Mouse (Mus musculus): Measurements from ENCODE around the gene Caprin1. TPM values are rescaled to one million over a fixed set of nuclear protein-coding genes. Genes with fewer than 3 reads are reported as not detected.
A peak's percentile ranks its signal among the peaks of the same experiment; 100 is the strongest.

Caprin1 gene
- polyA plus RNA-seq, 1 experiment from 2014 or later = 307 TPM

GRCm38 (mm10) chr2:103810412-103810811 lies 13.0 kb upstream of the Caprin1 start:
- no peak for ATAC-seq (replicated peaks; ENCODE audit: insufficient number of reproducible peaks, low FRiP score, low TSS enrichment)
- H3K27me3 ChIP-seq (ENCODE audit: control insufficient read depth, insufficient read depth, low read length) = no peaks in the 10 kb centered on the region
- H3K4me2 ChIP-seq = no peak overlapping the region
- no peak overlapping the region for H3K9ac ChIP-seq (ENCODE audit: low read depth, low read length)
- no peaks in the 10 kb centered on the region for H3K4me1 ChIP-seq (ENCODE audit: control insufficient read depth, insufficient read depth, low read length)
- WGBS (ENCODE audit: insufficient replicate concordance) = 77% methylated on average over 6 of the region's 6 CpGs
- H3K36me3 ChIP-seq (ENCODE audit: control insufficient read depth, insufficient read depth, low read length) = no peaks in the 10 kb centered on the region
- H3K27ac ChIP-seq (ENCODE audit: low read depth, low read length) = no peak overlapping the region
- H3K4me3 ChIP-seq (ENCODE audit: low read depth, low read length) = no peak overlapping the region
- no peaks in the 10 kb centered on the region for H3K9me3 ChIP-seq (replicated peaks; ENCODE audit: control insufficient read depth, low read length)

GRCm38 (mm10) chr2:103808466-103808865 lies 11.0 kb upstream of the Caprin1 start:
- no peaks in the 10 kb centered on the region for H3K36me3 ChIP-seq (ENCODE audit: control insufficient read depth, insufficient read depth, low read length)
- no peaks in the 10 kb centered on the region for H3K9me3 ChIP-seq (replicated peaks; ENCODE audit: control insufficient read depth, low read length)
- no peak overlapping the region for H3K9ac ChIP-seq (ENCODE audit: low read depth, low read length)
- no peaks in the 10 kb centered on the region for H3K27me3 ChIP-seq (ENCODE audit: control insufficient read depth, insufficient read depth, low read length)
- no peak for ATAC-seq (replicated peaks; ENCODE audit: insufficient number of reproducible peaks, low FRiP score, low TSS enrichment)
- H3K27ac ChIP-seq (ENCODE audit: low read depth, low read length) = no peak overlapping the region
- H3K4me3 ChIP-seq (ENCODE audit: low read depth, low read length) = no peak overlapping the region
- H3K4me1 ChIP-seq (ENCODE audit: control insufficient read depth, insufficient read depth, low read length) = no peaks in the 10 kb centered on the region; the same call in 1 of the 2 replicates
- no peak overlapping the region for H3K4me2 ChIP-seq

GRCm38 (mm10) chr2:103803770-103804530 lies 6.5 kb upstream of the Caprin1 start:
- no peak overlapping the region for H3K9ac ChIP-seq (ENCODE audit: low read depth, low read length)
- H3K36me3 ChIP-seq (ENCODE audit: control insufficient read depth, insufficient read depth, low read length) = no peaks in the 10 kb centered on the region

GRCm38 (mm10) chr2:103802422-103802821 lies 5.0 kb upstream of the Caprin1 start:
- no peak overlapping the region for H3K4me3 ChIP-seq (ENCODE audit: low read depth, low read length)
- no peaks in the 10 kb centered on the region; the same call in 1 of the 2 replicates for H3K4me1 ChIP-seq (ENCODE audit: control insufficient read depth, insufficient read depth, low read length)
- no peaks in the 10 kb centered on the region for H3K9me3 ChIP-seq (replicated peaks; ENCODE audit: control insufficient read depth, low read length)
- ATAC-seq (replicated peaks; ENCODE audit: insufficient number of reproducible peaks, low FRiP score, low TSS enrichment) = no peak
- no peaks in the 10 kb centered on the region for H3K27me3 ChIP-seq (ENCODE audit: control insufficient read depth, insufficient read depth, low read length)
- no peaks in the 10 kb centered on the region for H3K36me3 ChIP-seq (ENCODE audit: control insufficient read depth, insufficient read depth, low read length)
- no peak overlapping the region for H3K27ac ChIP-seq (ENCODE audit: low read depth, low read length)
- 74% methylated on average over 1 of the region's 1 CpGs for WGBS (ENCODE audit: insufficient replicate concordance)
- no peak overlapping the region for H3K4me2 ChIP-seq
- no peak overlapping the region for H3K9ac ChIP-seq (ENCODE audit: low read depth, low read length)

More at GRCm38 (mm10) chr2:103803770-103804530, 6.5 kb upstream of the Caprin1 start:
- Histone ChIP-seq H3K27ac (ENCODE audit: low read depth, low read length) (no peak overlapping the region), H3K4me1 (ENCODE audit: control insufficient read depth, insufficient read depth, low read length) (no peaks in the 10 kb centered on the region; the same call in 1 of the 2 replicates), H3K4me2 (no peak overlapping the region), H3K9me3 (replicated peaks; ENCODE audit: control insufficient read depth, low read length) (no peaks in the 10 kb centered on the region), H3K27me3 (ENCODE audit: control insufficient read depth, insufficient read depth, low read length) (no peaks in the 10 kb centered on the region), H3K4me3 (ENCODE audit: low read depth, low read length) (no peak overlapping the region)
- WGBS (ENCODE audit: insufficient replicate concordance) = 74% methylated on average over 5 of the region's 5 CpGs
- ATAC-seq (replicated peaks; ENCODE audit: insufficient number of reproducible peaks, low FRiP score, low TSS enrichment) = no peak

GRCm38 (mm10) chr2:103796861-103797466 lies 485 bp downstream of the Caprin1 start:
- Histone ChIP-seq H3K9ac (ENCODE audit: low read depth, low read length) (peak overlapping the region; percentile 99), H3K27ac (ENCODE audit: low read depth, low read length) (peak overlapping the region; percentile 100)
- under 1% methylated on average over 62 of the region's 72 CpGs for WGBS (ENCODE audit: insufficient replicate concordance)

GRCm38 (mm10) chr2:103796211-103796860 lies 1.1 kb downstream of the Caprin1 start:
- Histone ChIP-seq H3K36me3 (ENCODE audit: control insufficient read depth, insufficient read depth, low read length) (0 out of 2 replicates have a peak, but pooled peaks cover 8% of the 10 kb centered on the region), H3K27me3 (ENCODE audit: control insufficient read depth, insufficient read depth, low read length) (no peaks in the 10 kb centered on the region), H3K27ac (ENCODE audit: low read depth, low read length) (peak overlapping the region; percentile 100), H3K4me2 (peak overlapping the region; percentile 72), H3K4me3 (ENCODE audit: low read depth, low read length) (peak overlapping the region; percentile 97), H3K4me1 (ENCODE audit: control insufficient read depth, insufficient read depth, low read length) (no peaks in the 10 kb centered on the region; the same call in 1 of the 2 replicates), H3K9ac (ENCODE audit: low read depth, low read length) (peak overlapping the region; percentile 99), H3K9me3 (replicated peaks; ENCODE audit: control insufficient read depth, low read length) (no peaks in the 10 kb centered on the region)
- under 1% methylated on average over 42 of the region's 42 CpGs for WGBS (ENCODE audit: insufficient replicate concordance)
- ATAC-seq (replicated peaks; ENCODE audit: insufficient number of reproducible peaks, low FRiP score, low TSS enrichment) = peak; percentile 60

More at GRCm38 (mm10) chr2:103796861-103797466, 485 bp downstream of the Caprin1 start:
- ATAC-seq (replicated peaks; ENCODE audit: insufficient number of reproducible peaks, low FRiP score, low TSS enrichment) = peak; percentile 77
- Histone ChIP-seq H3K36me3 (ENCODE audit: control insufficient read depth, insufficient read depth, low read length) (0 out of 2 replicates have a peak, but pooled peaks cover 8% of the 10 kb centered on the region), H3K4me2 (peak overlapping the region; percentile 72), H3K4me3 (ENCODE audit: low read depth, low read length) (peak overlapping the region; percentile 97), H3K9me3 (replicated peaks; ENCODE audit: control insufficient read depth, low read length) (no peaks in the 10 kb centered on the region), H3K27me3 (ENCODE audit: control insufficient read depth, insufficient read depth, low read length) (no peaks in the 10 kb centered on the region), H3K4me1 (ENCODE audit: control insufficient read depth, insufficient read depth, low read length) (no peaks in the 10 kb centered on the region; the same call in 1 of the 2 replicates)

- peak overlapping the region; percentile 97 for H3K4me3 ChIP-seq (ENCODE audit: low read depth, low read length)
- no peaks in the 10 kb centered on the region; the same call in 1 of the 2 replicates for H3K4me1 ChIP-seq (ENCODE audit: control insufficient read depth, insufficient read depth, low read length)
- no peaks in the 10 kb centered on the region for H3K27me3 ChIP-seq (ENCODE audit: control insufficient read depth, insufficient read depth, low read length)
- peak overlapping the region; percentile 72 for H3K4me2 ChIP-seq
- H3K9ac ChIP-seq (ENCODE audit: low read depth, low read length) = peak overlapping the region; percentile 99
- ATAC-seq (replicated peaks; ENCODE audit: insufficient number of reproducible peaks, low FRiP score, low TSS enrichment) = peak; percentile 70
- peaks cover 10% of the 10 kb centered on the region; the same call in 1 of the 2 replicates for H3K36me3 ChIP-seq (ENCODE audit: control insufficient read depth, insufficient read depth, low read length)
- H3K27ac ChIP-seq (ENCODE audit: low read depth, low read length) = peak overlapping the region; percentile 100
- WGBS (ENCODE audit: insufficient replicate concordance) = 1% methylated on average over 11 of the region's 11 CpGs
- H3K9me3 ChIP-seq (replicated peaks; ENCODE audit: control insufficient read depth, low read length) = no peaks in the 10 kb centered on the region
Observed at GRCm38 (mm10) chr2:103795843-103796210, 1.6 kb downstream of the Caprin1 start.

GRCm38 (mm10) chr2:103792009-103792408 lies 5.4 kb downstream of the Caprin1 start:
- Histone ChIP-seq H3K4me1 (ENCODE audit: control insufficient read depth, insufficient read depth, low read length) (no peaks in the 10 kb centered on the region; the same call in 1 of the 2 replicates), H3K9me3 (replicated peaks; ENCODE audit: control insufficient read depth, low read length) (no peaks in the 10 kb centered on the region), H3K4me3 (ENCODE audit: low read depth, low read length) (no peak overlapping the region), H3K27ac (ENCODE audit: low read depth, low read length) (no peak overlapping the region), H3K9ac (ENCODE audit: low read depth, low read length) (no peak overlapping the region), H3K36me3 (ENCODE audit: control insufficient read depth, insufficient read depth, low read length) (peaks cover 16% of the 10 kb centered on the region), H3K4me2 (no peak overlapping the region), H3K27me3 (ENCODE audit: control insufficient read depth, insufficient read depth, low read length) (no peaks in the 10 kb centered on the region)
- no peak for ATAC-seq (replicated peaks; ENCODE audit: insufficient number of reproducible peaks, low FRiP score, low TSS enrichment)
- 97% methylated on average over 1 of the region's 1 CpGs for WGBS (ENCODE audit: insufficient replicate concordance)
